Mouse (Mus musculus): Measurements from ENCODE around the gene Ptprs.

GRCm38 (mm10) chr17:56380286-56380685 is 96.0 kb downstream of the Ptprs start:
- TF ChIP-seq POLR2A (IDR thresholded peaks at IDR 0.05; ENCODE audit: borderline replicate concordance, extremely low read depth, insufficient read depth, insufficient read length, poor library complexity, severe bottlenecking) (no peak), CTCF (IDR thresholded peaks at IDR 0.05; ENCODE audit: borderline replicate concordance, extremely low read depth, insufficient read depth, insufficient read length) (no peak)
